Mouse (Mus musculus) small intestine, adult 2 months (tissue): ENCODE results near the gene Pex7.

Experiments
- CTCF ChIP-seq: fragments of 200-500 bp; IDR thresholded peaks from 2 replicates; pipeline ENCODE4 v1.5.1; 2012; ENCODE audit warnings: low read depth, mild to moderate bottlenecking, control low read depth, inconsistent platforms, low read length, moderate library complexity, mixed read lengths; ENCODE audit not compliant: insufficient replicate concordance, insufficient read length; ENCODE audit errors: extremely low read depth
- POLR2A ChIP-seq: fragments of 200-500 bp; IDR thresholded peaks from 2 replicates; pipeline ENCODE4 v1.6.1; 2012; ENCODE audit warnings: low read depth, mild to moderate bottlenecking, control low read depth, inconsistent platforms, low read length, moderate library complexity

DNA sequence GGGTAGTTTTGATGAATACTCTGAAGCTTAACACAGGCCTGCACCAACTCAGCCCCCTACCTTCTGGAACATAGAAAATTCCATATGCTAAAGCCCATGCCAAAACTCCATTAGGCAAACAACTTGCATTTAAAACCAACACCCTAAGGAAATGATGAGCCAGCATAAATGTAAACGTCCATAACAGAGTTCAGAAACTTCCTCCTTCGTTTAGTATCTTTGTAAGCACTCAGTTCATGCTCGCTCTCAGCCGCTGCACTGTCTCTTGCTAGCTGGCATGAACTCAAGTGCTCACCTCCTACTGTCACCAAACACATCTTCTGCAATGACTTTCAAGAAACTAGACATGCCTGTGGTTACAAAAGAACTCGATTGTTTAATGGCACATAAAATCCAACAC is 32.1 kb downstream of the Pex7 start:
- TF ChIP-seq CTCF (no peak), POLR2A (no peak)
